Mouse (Mus musculus) erythroblast, embryonic 14.5 days (primary cell): Measurements from ENCODE around the gene Krt18. TPM values are rescaled to one million over a fixed set of nuclear protein-coding genes. Genes with fewer than 3 reads are reported as not detected.

Source experiments
- H3K27me3 ChIP-seq: 2 replicates; pipeline ENCODE4 v1.6.1; 2012; ENCODE audit warnings: inconsistent platforms; ENCODE audit not compliant: control insufficient read depth
- H3K36me3 ChIP-seq: 2 replicates; pipeline ENCODE4 v1.6.1; 2012; ENCODE audit warnings: mild to moderate bottlenecking, inconsistent platforms; ENCODE audit not compliant: control insufficient read depth
- H3K4me1 ChIP-seq: 2 replicates; pipeline ENCODE4 v1.6.1; 2012; ENCODE audit warnings: inconsistent platforms; ENCODE audit not compliant: control insufficient read depth
- H3K4me3 ChIP-seq: replicated peaks from 2 replicates; pipeline ENCODE3; 2012; ENCODE audit warnings: moderate library complexity, mild to moderate bottlenecking, inconsistent platforms
- H3K9me3 ChIP-seq: 2 replicates; pipeline ENCODE4 v1.6.1; 2012; ENCODE audit warnings: low read length, inconsistent platforms, mixed read lengths; ENCODE audit not compliant: control insufficient read depth
- GATA1 ChIP-seq: IDR thresholded peaks from 2 replicates; pipeline ENCODE4 v1.6.1; 2012; ENCODE audit warnings: low read length, inconsistent platforms, mixed read lengths
- TAL1 ChIP-seq: IDR thresholded peaks from 3 replicates; pipeline ENCODE4 v1.6.1; 2012; ENCODE audit warnings: low read length, inconsistent platforms, mixed read lengths
- polyA plus RNA-seq: library from polyadenylated mRNA; stranded (reverse); fragments of >175 nt; gene quantifications from 2 replicates; pipeline ENCODE4 v1.2.3, GENCODE M21; 2012

Gene Krt18
- polyA plus RNA-seq, 1 experiment: 0.13 TPM

- Histone ChIP-seq H3K36me3 (no peaks in the 10 kb centered on the region), H3K9me3 (no peaks in the 10 kb centered on the region), H3K4me1 (peaks cover 6% of the 10 kb centered on the region), H3K4me3 (no peak overlapping the region), H3K27me3 (peaks cover 59% of the 10 kb centered on the region)
- TF ChIP-seq TAL1 (no peak), GATA1 (no peak)
Measured at GRCm38 (mm10) chr15:102006317-102006716, 21.7 kb upstream of the Krt18 start.

- peaks cover 6% of the 10 kb centered on the region for H3K4me1 ChIP-seq
- H3K27me3 ChIP-seq: peaks cover 52% of the 10 kb centered on the region
- H3K36me3 ChIP-seq: no peaks in the 10 kb centered on the region
- H3K9me3 ChIP-seq: no peaks in the 10 kb centered on the region
- H3K4me3 ChIP-seq: no peak overlapping the region
- TF ChIP-seq TAL1 (no peak), GATA1 (no peak)
Measured at GRCm38 (mm10) chr15:102007097-102008069, 20.6 kb upstream of the Krt18 start.

- Histone ChIP-seq H3K36me3 (no peaks in the 10 kb centered on the region), H3K4me3 (no peak overlapping the region), H3K27me3 (peaks cover 18% of the 10 kb centered on the region), H3K4me1 (no peaks in the 10 kb centered on the region), H3K9me3 (no peaks in the 10 kb centered on the region)
- no peak for TF ChIP-seq TAL1
- TF ChIP-seq GATA1: no peak
Measured at GRCm38 (mm10) chr15:102010569-102011245, 17.3 kb upstream of the Krt18 start.

GRCm38 (mm10) chr15:102012260-102012765 lies 15.7 kb upstream of the Krt18 start:
- Histone ChIP-seq H3K36me3 (no peaks in the 10 kb centered on the region), H3K4me3 (no peak overlapping the region), H3K27me3 (peaks cover 3% of the 10 kb centered on the region), H3K4me1 (no peaks in the 10 kb centered on the region), H3K9me3 (no peaks in the 10 kb centered on the region)
- TF ChIP-seq TAL1 (no peak), GATA1 (no peak)

- Histone ChIP-seq H3K27me3 (no peaks in the 10 kb centered on the region), H3K36me3 (no peaks in the 10 kb centered on the region), H3K4me3 (no peak overlapping the region), H3K9me3 (no peaks in the 10 kb centered on the region), H3K4me1 (no peaks in the 10 kb centered on the region; the same call in 1 of the 2 replicates)
- TF ChIP-seq TAL1 (no peak), GATA1 (no peak)
Measured at GRCm38 (mm10) chr15:102013651-102014050, 14.3 kb upstream of the Krt18 start.

- no peak for TF ChIP-seq TAL1
- no peak for TF ChIP-seq GATA1
- Histone ChIP-seq H3K4me3 (no peak overlapping the region), H3K27me3 (no peaks in the 10 kb centered on the region)
Measured at GRCm38 (mm10) chr15:102014848-102015247, 13.1 kb upstream of the Krt18 start.

GRCm38 (mm10) chr15:102016096-102016495 lies 11.9 kb upstream of the Krt18 start:
- H3K4me3 ChIP-seq: no peak overlapping the region
- H3K9me3 ChIP-seq: no peaks in the 10 kb centered on the region
- H3K4me1 ChIP-seq: no peaks in the 10 kb centered on the region; the same call in 1 of the 2 replicates
- no peaks in the 10 kb centered on the region for H3K36me3 ChIP-seq
- no peaks in the 10 kb centered on the region for H3K27me3 ChIP-seq
- TF ChIP-seq TAL1 (no peak), GATA1 (no peak)

More at GRCm38 (mm10) chr15:102014848-102015247, 13.1 kb upstream of the Krt18 start:
- Histone ChIP-seq H3K4me1 (no peaks in the 10 kb centered on the region; the same call in 1 of the 2 replicates), H3K9me3 (no peaks in the 10 kb centered on the region), H3K36me3 (no peaks in the 10 kb centered on the region)

GRCm38 (mm10) chr15:102016787-102017186 lies 11.2 kb upstream of the Krt18 start:
- Histone ChIP-seq H3K36me3 (no peaks in the 10 kb centered on the region), H3K4me1 (no peaks in the 10 kb centered on the region; the same call in 1 of the 2 replicates), H3K27me3 (no peaks in the 10 kb centered on the region), H3K9me3 (no peaks in the 10 kb centered on the region), H3K4me3 (no peak overlapping the region)
- TF ChIP-seq GATA1: no peak
- TF ChIP-seq TAL1: no peak
